Mouse (Mus musculus): Measurements from ENCODE around the gene Dlx4. TPM values are rescaled to one million over a fixed set of nuclear protein-coding genes. Genes with fewer than 3 reads are reported as not detected.

The Dlx4 gene
- polyA plus RNA-seq, 1 experiment from 2014 or later = 0.13 TPM

DNA sequence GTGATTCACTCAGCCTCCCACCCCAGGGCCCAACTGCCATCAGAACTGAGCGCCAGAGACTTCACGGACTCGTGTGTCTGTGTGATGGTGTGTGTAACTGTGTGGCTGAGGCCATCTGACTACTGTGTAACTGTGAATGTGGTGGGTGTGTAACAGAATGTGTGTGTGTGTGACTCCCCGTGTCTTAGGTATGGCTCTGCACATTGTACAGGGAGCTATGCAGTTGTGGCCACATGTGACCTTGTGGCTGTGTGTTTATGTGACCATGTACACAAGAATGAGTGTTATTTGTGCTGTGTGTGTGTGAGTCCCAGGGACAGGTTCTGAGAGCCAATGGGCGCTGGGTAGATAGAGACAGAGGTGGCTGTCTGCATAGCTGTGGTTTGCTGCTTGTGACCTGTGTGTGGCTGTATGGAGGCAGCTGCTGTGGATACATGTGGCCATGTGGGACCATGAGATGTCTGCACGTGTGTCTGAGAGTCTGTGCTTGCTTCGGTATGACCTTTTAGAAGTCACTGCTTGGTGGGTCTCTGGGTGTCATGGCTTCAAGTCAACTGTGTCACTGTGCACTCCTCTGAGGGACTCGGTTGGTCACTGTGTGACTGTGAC is 13.8 kb upstream of the Dlx4 start:
- Histone ChIP-seq H3K27me3 (ENCODE audit: control insufficient read depth, insufficient read depth, low read depth, low read length) (no peaks in the 10 kb centered on the region), H3K36me3 (ENCODE audit: control insufficient read depth, insufficient read depth) (no peaks in the 10 kb centered on the region)

GRCm38 (mm10) chr11:95157872-95158271 is 11.8 kb upstream of the Dlx4 start:
- no peak overlapping the region for H3K4me3 ChIP-seq (ENCODE audit: low read depth, low read length)
- ATAC-seq (ENCODE audit: low read depth) = no peak
- WGBS (ENCODE audit: insufficient replicate concordance) = 33% methylated on average over 5 of the region's 5 CpGs
- H3K27ac ChIP-seq (ENCODE audit: low read length) = no peak overlapping the region
- no peaks in the 10 kb centered on the region for H3K36me3 ChIP-seq (ENCODE audit: control insufficient read depth, insufficient read depth)
- H3K4me2 ChIP-seq (ENCODE audit: low read depth, low read length) = no peak overlapping the region
- H3K9me3 ChIP-seq (replicated peaks; ENCODE audit: control insufficient read depth, low read length) = no peaks in the 10 kb centered on the region
- no peaks in the 10 kb centered on the region for H3K4me1 ChIP-seq (ENCODE audit: control insufficient read depth, low read depth, low read length)
- no peak overlapping the region for H3K9ac ChIP-seq (ENCODE audit: low read depth, low read length)
- no peaks in the 10 kb centered on the region; the same call in 1 of the 2 replicates for H3K27me3 ChIP-seq (ENCODE audit: control insufficient read depth, insufficient read depth, low read depth, low read length)

More for the DNA sequence above, 13.8 kb upstream of the Dlx4 start:
- H3K4me1 ChIP-seq (ENCODE audit: control insufficient read depth, low read depth, low read length) = no peaks in the 10 kb centered on the region
- WGBS (ENCODE audit: insufficient replicate concordance) = 54% methylated on average over 8 of the region's 8 CpGs
- H3K4me2 ChIP-seq (ENCODE audit: low read depth, low read length) = no peak overlapping the region
- no peaks in the 10 kb centered on the region for H3K9me3 ChIP-seq (replicated peaks; ENCODE audit: control insufficient read depth, low read length)
- no peak overlapping the region for H3K27ac ChIP-seq (ENCODE audit: low read length)
- no peak for ATAC-seq (ENCODE audit: low read depth)
- H3K4me3 ChIP-seq (ENCODE audit: low read depth, low read length) = no peak overlapping the region
- H3K9ac ChIP-seq (ENCODE audit: low read depth, low read length) = no peak overlapping the region

- no peak overlapping the region for H3K4me3 ChIP-seq (ENCODE audit: low read depth, low read length)
- H3K36me3 ChIP-seq (ENCODE audit: control insufficient read depth, insufficient read depth) = no peaks in the 10 kb centered on the region
- no peaks in the 10 kb centered on the region; the same call in 1 of the 2 replicates for H3K27me3 ChIP-seq (ENCODE audit: control insufficient read depth, insufficient read depth, low read depth, low read length)
- H3K4me1 ChIP-seq (ENCODE audit: control insufficient read depth, low read depth, low read length) = no peaks in the 10 kb centered on the region
- no peak for ATAC-seq (ENCODE audit: low read depth)
- no peak overlapping the region for H3K9ac ChIP-seq (ENCODE audit: low read depth, low read length)
- H3K4me2 ChIP-seq (ENCODE audit: low read depth, low read length) = no peak overlapping the region
- no peaks in the 10 kb centered on the region for H3K9me3 ChIP-seq (replicated peaks; ENCODE audit: control insufficient read depth, low read length)
- H3K27ac ChIP-seq (ENCODE audit: low read length) = no peak overlapping the region
- WGBS (ENCODE audit: insufficient replicate concordance) = 33% methylated on average over 5 of the region's 5 CpGs
Measured at GRCm38 (mm10) chr11:95157356-95157755, 11.3 kb upstream of the Dlx4 start.

DNA sequence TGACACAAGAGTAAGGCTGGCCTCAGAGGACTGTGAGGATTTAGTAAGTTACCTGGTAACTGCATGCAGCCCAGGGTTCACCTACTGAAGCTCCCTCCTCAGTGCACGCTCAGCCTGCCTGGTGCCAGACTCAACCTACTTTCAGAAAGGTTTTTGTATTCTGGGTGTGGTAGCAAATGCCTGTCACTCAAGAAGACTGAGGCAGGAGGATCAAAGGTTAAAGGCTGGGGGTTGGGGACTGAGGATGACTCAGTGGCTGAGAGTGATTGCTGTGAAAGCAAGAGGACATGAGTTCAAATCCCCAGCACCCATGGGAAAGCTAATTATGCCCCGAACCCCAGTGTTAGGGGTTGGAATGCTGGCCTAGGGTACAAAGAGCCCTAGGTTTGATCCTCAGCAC is 9.4 kb upstream of the Dlx4 start:
- H3K27ac ChIP-seq (ENCODE audit: low read length) = no peak overlapping the region
- H3K27me3 ChIP-seq (ENCODE audit: control insufficient read depth, insufficient read depth, low read depth, low read length) = peaks cover 15% of the 10 kb centered on the region
- H3K4me3 ChIP-seq (ENCODE audit: low read depth, low read length) = no peak overlapping the region
- ATAC-seq (ENCODE audit: low read depth) = no peak
- WGBS (ENCODE audit: insufficient replicate concordance) = 60% methylated on average over 2 of the region's 2 CpGs
- no peak overlapping the region for H3K9ac ChIP-seq (ENCODE audit: low read depth, low read length)
- H3K36me3 ChIP-seq (ENCODE audit: control insufficient read depth, insufficient read depth) = no peaks in the 10 kb centered on the region
- H3K9me3 ChIP-seq (replicated peaks; ENCODE audit: control insufficient read depth, low read length) = no peaks in the 10 kb centered on the region
- H3K4me2 ChIP-seq (ENCODE audit: low read depth, low read length) = no peak overlapping the region
- H3K4me1 ChIP-seq (ENCODE audit: control insufficient read depth, low read depth, low read length) = no peaks in the 10 kb centered on the region

- Histone ChIP-seq H3K27me3 (ENCODE audit: control insufficient read depth, insufficient read depth, low read depth, low read length) (peaks cover 33% of the 10 kb centered on the region), H3K4me2 (ENCODE audit: low read depth, low read length) (no peak overlapping the region), H3K36me3 (ENCODE audit: control insufficient read depth, insufficient read depth) (no peaks in the 10 kb centered on the region), H3K4me3 (ENCODE audit: low read depth, low read length) (no peak overlapping the region), H3K4me1 (ENCODE audit: control insufficient read depth, low read depth, low read length) (no peaks in the 10 kb centered on the region), H3K27ac (ENCODE audit: low read length) (no peak overlapping the region), H3K9me3 (replicated peaks; ENCODE audit: control insufficient read depth, low read length) (no peaks in the 10 kb centered on the region), H3K9ac (ENCODE audit: low read depth, low read length) (no peak overlapping the region)
- WGBS (ENCODE audit: insufficient replicate concordance) = 58% methylated on average over 5 of the region's 5 CpGs
- no peak for ATAC-seq (ENCODE audit: low read depth)
Measured at GRCm38 (mm10) chr11:95153681-95154080, 7.6 kb upstream of the Dlx4 start.

- Histone ChIP-seq H3K4me1 (ENCODE audit: control insufficient read depth, low read depth, low read length) (no peaks in the 10 kb centered on the region), H3K4me2 (ENCODE audit: low read depth, low read length) (no peak overlapping the region), H3K9me3 (replicated peaks; ENCODE audit: control insufficient read depth, low read length) (no peaks in the 10 kb centered on the region), H3K27ac (ENCODE audit: low read length) (no peak overlapping the region), H3K9ac (ENCODE audit: low read depth, low read length) (no peak overlapping the region), H3K27me3 (ENCODE audit: control insufficient read depth, insufficient read depth, low read depth, low read length) (peaks cover 39% of the 10 kb centered on the region), H3K4me3 (ENCODE audit: low read depth, low read length) (no peak overlapping the region), H3K36me3 (ENCODE audit: control insufficient read depth, insufficient read depth) (no peaks in the 10 kb centered on the region)
- ATAC-seq (ENCODE audit: low read depth) = no peak
- 28% methylated on average over 5 of the region's 5 CpGs for WGBS (ENCODE audit: insufficient replicate concordance)
Measured at GRCm38 (mm10) chr11:95153116-95153515, 7.1 kb upstream of the Dlx4 start.

DNA sequence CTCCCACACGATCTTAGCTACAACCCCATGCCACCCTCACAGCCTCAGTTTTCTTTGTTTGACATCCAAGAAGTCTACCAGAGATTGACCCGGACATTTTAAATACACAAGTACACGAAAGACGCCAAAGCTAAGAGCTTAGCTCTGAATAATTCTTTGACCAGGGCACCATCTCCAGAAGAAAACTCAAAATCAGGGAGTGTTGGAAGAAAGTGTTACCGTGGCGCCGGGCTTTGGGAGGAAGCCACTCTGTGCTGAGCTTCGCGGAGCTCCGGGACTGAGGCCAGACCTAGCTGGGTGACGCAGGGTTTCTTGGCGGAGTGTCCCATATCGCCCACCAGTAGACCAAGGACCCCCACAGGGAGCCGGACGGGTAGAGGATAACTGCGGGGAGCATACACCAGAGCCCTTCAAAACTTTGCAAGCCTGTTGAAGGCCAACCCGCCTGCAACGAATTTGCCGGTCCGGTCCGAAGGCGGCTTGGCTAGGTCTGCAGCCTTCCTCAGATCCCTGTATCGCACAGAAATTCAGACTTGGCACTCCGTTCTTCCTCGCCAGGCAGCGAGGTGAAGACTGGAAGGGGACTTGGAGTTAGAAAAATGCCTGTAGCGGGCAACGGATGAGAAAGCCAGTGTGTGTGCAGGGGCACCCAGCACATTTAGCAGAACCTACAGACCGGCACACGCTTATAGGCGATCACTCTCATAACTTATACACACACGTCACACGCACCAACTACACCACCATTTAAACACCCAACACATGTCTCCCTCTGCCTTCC is 4.4 kb upstream of the Dlx4 start:
- ATAC-seq (ENCODE audit: low read depth) = no peak
- Histone ChIP-seq H3K27ac (ENCODE audit: low read length) (no peak overlapping the region), H3K27me3 (ENCODE audit: control insufficient read depth, insufficient read depth, low read depth, low read length) (peaks cover 64% of the 10 kb centered on the region), H3K4me1 (ENCODE audit: control insufficient read depth, low read depth, low read length) (peaks cover 2% of the 10 kb centered on the region; the same call in 1 of the 2 replicates), H3K9me3 (replicated peaks; ENCODE audit: control insufficient read depth, low read length) (no peaks in the 10 kb centered on the region), H3K4me2 (ENCODE audit: low read depth, low read length) (no peak overlapping the region), H3K36me3 (ENCODE audit: control insufficient read depth, insufficient read depth) (no peaks in the 10 kb centered on the region), H3K4me3 (ENCODE audit: low read depth, low read length) (no peak overlapping the region), H3K9ac (ENCODE audit: low read depth, low read length) (no peak overlapping the region)
- WGBS (ENCODE audit: insufficient replicate concordance) = 2% methylated on average over 33 of the region's 33 CpGs

- no peak overlapping the region for H3K4me3 ChIP-seq (ENCODE audit: low read depth, low read length)
- no peak for ATAC-seq (ENCODE audit: low read depth)
- no peak overlapping the region for H3K9ac ChIP-seq (ENCODE audit: low read depth, low read length)
- H3K27me3 ChIP-seq (ENCODE audit: control insufficient read depth, insufficient read depth, low read depth, low read length) = peaks cover 72% of the 10 kb centered on the region
- no peaks in the 10 kb centered on the region for H3K9me3 ChIP-seq (replicated peaks; ENCODE audit: control insufficient read depth, low read length)
- WGBS (ENCODE audit: insufficient replicate concordance) = 3% methylated on average over 27 of the region's 27 CpGs
- H3K4me1 ChIP-seq (ENCODE audit: control insufficient read depth, low read depth, low read length) = peaks cover 3% of the 10 kb centered on the region; the same call in 1 of the 2 replicates
- no peaks in the 10 kb centered on the region for H3K36me3 ChIP-seq (ENCODE audit: control insufficient read depth, insufficient read depth)
- H3K27ac ChIP-seq (ENCODE audit: low read length) = no peak overlapping the region
- no peak overlapping the region for H3K4me2 ChIP-seq (ENCODE audit: low read depth, low read length)
Measured at GRCm38 (mm10) chr11:95149462-95150268, 3.6 kb upstream of the Dlx4 start.
